Mouse (Mus musculus) left cerebral cortex, postnatal 36 days (tissue): ENCODE results near the gene Klk8. TPM values are rescaled to one million over a fixed set of nuclear protein-coding genes. Genes with fewer than 3 reads are reported as not detected.

ENCODE experiments used
- DNase-seq, 2 experiments: peaks; one replicate each; pipeline ENCODE4 v3.0.0; 2021 to 2022; ENCODE audit warnings: low spot score in 2 of 2, mixed read lengths in 1 of 2
- intact Hi-C: fragments of 180-260 bp; cut with DNase I; formaldehyde crosslinking; loops from one replicate; pipeline ENCODE4 v1.15.1; 2025
- total RNA-seq, 2 experiments: library from RNA; stranded (reverse); gene quantifications; 2 replicates each; pipeline ENCODE4 v1.2.3; 2021

Gene Klk8
- 1 to 10 TPM; 1.3 to 3.6 TPM for total RNA-seq

GRCm38 (mm10) chr7:43797333-43797769 lies at the start of gene Klk8:
Gene Klk8, plus strand, starts transcription at chr7:43797577.
- intact Hi-C loops = no loop called here
- DNase-seq = no peak

GRCm38 (mm10) chr7:43747788-43748187 lies 49.6 kb upstream of the Klk8 start:
- intact Hi-C loops = no loop called here
- DNase-seq = no peak

DNA sequence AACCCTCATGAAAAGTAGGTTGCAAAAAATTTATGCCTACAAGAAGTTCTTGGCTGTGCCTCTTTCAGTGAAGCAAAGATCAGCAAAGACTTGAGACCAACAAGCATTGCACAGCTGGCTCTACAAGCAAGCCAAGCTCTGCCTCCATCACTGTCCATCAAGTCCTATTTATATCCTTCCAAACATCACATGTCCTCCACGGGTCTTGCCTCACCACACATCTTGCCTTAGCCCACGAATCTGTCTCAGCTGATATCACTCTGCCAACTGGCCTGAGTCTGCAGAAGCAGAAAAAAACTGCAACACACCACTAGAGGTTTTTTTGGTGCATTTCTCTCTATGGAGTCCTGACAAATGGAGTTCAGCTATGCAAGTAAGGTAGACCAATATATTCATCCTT lies 44.6 kb upstream of the Klk8 start:
- DNase-seq = no peak
- intact Hi-C loops = no loop called here

DNA sequence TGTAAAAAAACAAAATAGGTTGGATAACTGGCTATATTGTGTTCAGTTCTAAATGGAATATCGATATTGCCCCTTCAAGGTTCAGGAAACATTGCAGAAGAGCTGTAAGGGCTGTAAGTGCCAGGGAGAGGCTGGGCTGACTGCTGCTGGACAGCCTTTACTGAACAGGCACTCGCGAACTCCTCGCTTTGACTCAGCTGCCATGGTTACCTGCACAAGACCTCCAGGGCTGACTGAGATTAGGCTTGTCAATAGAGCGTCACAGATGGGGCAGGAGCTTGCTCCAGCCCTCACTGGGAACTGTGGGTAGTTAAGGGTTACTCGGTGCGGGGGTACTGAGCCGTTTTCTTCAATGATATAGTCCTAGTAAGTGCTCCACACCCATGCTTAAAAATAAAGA lies 30.9 kb upstream of the Klk8 start:
- intact Hi-C loops = no loop called here
- DNase-seq = no peak

DNA sequence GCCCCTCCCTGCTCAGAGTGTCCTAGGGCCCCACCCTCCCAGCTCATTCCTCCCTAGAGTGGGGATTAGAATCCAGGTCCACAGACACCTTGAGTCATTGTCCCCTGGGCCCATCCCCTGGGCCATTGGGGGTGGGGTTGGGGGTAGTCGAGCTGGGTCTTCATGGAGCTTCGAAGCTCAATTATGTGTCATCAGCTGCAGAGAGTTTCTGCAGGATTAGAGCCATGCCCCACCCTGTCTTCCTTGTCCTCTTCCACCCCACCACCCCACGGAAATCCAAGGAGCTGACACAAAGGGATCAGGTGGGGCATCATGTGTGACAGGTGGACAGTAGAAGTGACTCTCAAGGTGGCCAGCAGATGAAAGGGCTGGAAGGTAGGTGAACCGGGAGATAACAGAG lies 28.8 kb upstream of the Klk8 start, which contains the start of gene Klk12:
Gene Klk12 (plus strand): TSS at position 301 of the 400 bp plus-strand sequence.
- DNase-seq = no peak

DNA sequence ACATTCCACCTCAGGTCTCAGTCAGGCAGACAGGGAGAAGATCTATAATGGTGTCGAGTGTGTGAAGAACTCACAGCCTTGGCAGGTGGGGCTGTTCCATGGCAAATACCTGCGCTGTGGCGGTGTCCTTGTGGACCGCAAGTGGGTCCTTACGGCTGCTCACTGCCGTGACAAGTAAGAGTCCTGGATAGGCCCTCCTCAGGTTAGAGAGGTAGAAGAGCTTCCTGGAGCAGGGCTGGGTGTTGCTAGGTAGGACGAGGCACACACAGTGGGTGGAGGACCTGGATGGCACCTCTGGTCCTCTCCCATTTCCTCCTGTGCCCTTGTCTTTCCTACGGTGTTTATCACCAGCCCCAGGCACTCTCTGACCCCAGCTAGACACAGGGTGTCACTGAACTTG lies 27.7 kb upstream of the Klk8 start:
- DNase-seq = no peak
- intact Hi-C loops = no loop called here

More for the DNA sequence above, 28.8 kb upstream of the Klk8 start, which contains the start of gene Klk12:
- intact Hi-C loops = no loop called here

DNA sequence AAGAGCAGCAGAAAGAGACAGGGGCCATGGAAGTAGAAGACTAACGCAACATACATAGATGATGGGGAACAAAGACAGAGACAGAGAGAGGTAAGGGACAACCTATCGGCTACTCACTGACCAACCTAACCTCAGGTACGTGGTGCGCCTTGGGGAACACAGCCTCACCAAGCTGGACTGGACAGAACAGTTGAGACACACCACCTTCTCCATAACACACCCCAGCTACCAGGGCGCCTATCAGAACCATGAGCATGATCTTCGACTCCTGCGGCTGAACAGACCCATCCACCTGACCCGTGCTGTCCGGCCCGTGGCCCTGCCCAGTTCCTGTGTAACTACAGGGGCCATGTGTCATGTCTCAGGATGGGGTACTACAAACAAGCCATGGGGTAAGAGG lies 26.7 kb upstream of the Klk8 start:
- intact Hi-C loops = no loop called here
- no peak for DNase-seq

GRCm38 (mm10) chr7:43771916-43772315 lies 25.5 kb upstream of the Klk8 start:
- intact Hi-C loops = no loop called here
- no peak for DNase-seq

DNA sequence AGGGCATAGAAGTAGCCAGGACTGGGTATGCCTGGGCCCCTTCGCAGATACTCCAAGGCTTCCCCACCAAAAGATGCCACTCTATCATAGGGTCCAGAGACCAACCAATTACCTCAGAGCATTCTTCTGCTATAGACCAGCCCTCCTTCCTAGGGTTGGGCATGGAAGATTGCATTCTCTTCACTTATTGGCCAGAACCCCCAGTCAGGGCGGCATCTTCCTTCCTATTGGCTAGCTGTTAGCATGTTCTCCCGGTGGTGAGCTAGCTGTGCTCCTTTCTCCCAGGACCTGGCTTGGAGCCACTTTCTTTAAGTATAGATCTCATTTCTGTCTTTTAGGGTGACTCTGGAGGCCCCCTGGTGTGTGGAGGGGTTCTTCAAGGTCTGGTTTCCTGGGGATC lies 24.5 kb upstream of the Klk8 start:
- intact Hi-C loops = no loop called here
- DNase-seq = no peak

DNA sequence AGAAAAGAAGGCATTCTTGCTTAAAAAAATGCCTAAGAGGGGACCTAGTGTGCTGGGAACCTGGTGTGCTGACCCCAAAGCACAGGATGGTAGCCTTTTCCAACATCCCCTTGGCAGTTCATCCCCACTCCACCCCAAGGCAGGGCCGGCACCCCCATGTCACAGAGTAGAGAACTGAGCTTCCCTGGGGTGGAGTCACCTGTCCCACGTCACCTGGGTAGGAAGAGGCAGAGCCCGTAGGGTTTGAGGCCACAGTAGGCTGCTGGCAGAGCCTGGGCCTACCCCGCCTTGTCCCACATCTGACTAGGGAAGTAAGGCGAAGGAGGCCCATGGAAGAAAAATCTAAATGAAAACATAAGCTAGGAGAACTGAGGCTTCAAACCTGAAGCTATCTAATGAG lies 23.0 kb upstream of the Klk8 start, which contains the start of gene Klk11:
Gene Klk11 (plus strand): TSS at position 241 of the 400 bp plus-strand sequence.
- intact Hi-C loops = no loop called here
- no peak for DNase-seq

GRCm38 (mm10) chr7:43774802-43775201 lies 22.6 kb upstream of the Klk8 start:
- intact Hi-C loops = no loop called here
- no peak for DNase-seq

DNA sequence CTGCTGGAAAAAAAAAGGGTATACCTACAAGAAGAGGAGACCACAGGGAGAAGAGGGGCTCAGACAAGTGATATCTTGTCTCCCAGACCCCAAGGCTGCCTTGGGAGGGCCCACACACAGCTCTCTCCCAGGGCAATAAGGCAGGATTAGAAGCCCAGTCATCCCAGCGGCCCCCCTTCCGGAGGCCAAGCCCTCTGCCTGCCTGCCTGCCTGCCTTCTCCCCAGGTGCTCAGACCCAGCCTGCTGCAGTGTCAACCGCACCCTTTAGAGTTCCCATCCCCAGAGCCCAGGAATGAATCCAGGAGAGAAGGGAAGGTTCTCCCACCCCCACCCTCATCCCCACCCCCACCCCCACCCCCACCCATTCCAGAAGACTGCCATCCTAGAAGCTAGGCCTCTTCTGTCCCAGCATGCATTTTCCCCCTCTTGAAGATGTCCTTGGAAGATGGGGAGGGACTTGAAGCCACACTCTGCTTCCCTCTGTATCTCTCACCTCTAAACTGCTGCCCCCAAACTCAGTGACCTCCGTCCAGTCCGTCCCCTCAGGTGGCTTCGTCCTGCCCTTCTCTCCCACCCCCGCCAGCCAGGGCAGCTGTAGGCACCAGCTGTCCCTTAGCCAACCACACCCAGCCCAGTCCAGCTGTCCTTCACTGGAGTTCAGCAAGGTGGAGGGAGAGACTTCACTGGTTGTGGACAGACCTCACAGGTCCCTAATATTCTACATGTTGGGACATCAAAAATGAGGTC lies 21.9 kb upstream of the Klk8 start:
- intact Hi-C loops = no loop called here

DNA sequence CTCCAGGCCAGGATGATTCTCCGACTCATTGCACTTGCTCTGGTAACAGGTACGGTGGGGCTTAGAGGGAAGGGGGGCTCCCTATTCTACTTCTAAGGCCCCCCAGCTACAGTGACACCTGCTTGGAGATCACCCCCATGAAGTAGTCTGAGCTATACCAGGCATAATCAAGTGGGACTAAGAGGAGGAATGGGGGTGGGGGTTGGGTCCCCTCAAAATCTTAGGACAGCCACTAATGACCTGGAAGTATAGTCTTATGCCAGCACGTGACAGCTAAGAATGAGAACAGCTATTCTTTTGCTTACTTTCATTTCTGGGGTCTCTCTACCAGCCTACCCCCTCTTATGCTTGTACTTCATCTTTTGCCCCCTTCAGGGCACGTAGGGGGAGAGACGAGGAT lies 20.9 kb upstream of the Klk8 start:
- DNase-seq = no peak
- intact Hi-C loops = no loop called here

More for the DNA sequence above, 21.9 kb upstream of the Klk8 start:
- DNase-seq = no peak

DNA sequence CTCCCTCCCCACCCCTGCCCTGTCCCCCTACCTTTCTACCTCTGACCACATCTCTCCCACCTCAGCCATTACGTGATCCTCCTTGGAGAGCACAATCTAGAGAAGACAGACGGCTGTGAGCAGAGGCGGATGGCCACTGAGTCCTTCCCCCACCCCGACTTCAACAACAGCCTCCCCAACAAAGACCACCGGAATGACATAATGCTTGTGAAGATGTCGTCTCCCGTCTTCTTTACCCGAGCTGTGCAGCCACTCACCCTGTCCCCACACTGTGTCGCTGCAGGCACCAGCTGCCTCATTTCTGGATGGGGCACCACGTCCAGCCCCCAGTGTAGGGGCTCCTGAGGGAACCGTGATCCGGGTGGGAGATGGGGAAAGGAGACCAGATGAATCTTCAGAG lies 20.0 kb upstream of the Klk8 start:
- no peak for DNase-seq
- intact Hi-C loops = no loop called here

GRCm38 (mm10) chr7:43778176-43778970 lies 19.0 kb upstream of the Klk8 start:
- intact Hi-C loops = no loop called here
- DNase-seq = no peak

DNA sequence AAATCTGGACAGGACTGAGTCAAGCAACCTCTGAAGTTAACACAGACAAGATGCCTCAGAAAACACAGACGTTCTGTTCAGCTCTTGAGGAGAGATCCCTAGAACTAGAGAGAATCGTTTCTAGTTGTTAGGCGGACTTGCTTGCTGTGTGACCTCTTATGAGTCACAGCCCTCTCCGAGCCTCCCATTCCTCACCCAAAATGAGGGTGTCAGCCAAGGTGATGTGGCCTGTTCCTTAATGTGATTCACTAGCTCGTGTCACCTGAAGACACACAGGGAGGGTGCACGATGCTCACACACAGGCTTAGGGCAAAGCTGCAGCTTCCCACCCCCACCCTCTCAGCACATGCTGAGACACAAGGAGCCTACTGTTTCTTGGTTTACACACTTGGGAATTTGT lies 17.1 kb upstream of the Klk8 start:
- intact Hi-C loops = loop anchor here (5.0 to 10.0 kb wide), 2 partner anchors 95 to 103 kb away; no protein-coding TSS in a partner anchor
- no peak for DNase-seq

DNA sequence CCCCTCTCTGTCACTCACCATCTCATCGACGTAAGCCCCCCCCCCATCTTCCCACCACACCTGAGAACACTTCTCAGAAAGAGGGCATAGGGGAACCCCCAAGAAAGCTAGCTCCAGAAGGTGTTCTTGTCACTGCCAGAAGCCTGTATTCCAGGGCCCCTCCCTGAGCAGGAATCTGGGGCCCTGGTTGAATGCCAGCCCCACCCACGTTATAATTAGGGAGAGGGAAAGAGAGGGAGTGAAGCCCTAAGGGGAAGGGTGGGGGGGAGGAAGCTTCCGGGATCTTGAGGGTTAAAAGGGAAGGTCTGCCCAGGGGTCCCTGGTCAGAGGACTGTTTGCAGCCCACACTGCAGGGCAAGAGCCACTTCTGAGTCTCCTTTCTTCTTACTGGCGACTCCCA lies 16.6 kb upstream of the Klk8 start, which contains the start of gene Klk10:
Gene Klk10 (plus strand): TSS at position 290 of the 400 bp plus-strand sequence.
- no peak for DNase-seq
- intact Hi-C loops = loop anchor here (5.0 to 10.0 kb wide), 2 partner anchors 94 to 103 kb away; no protein-coding TSS in a partner anchor

DNA sequence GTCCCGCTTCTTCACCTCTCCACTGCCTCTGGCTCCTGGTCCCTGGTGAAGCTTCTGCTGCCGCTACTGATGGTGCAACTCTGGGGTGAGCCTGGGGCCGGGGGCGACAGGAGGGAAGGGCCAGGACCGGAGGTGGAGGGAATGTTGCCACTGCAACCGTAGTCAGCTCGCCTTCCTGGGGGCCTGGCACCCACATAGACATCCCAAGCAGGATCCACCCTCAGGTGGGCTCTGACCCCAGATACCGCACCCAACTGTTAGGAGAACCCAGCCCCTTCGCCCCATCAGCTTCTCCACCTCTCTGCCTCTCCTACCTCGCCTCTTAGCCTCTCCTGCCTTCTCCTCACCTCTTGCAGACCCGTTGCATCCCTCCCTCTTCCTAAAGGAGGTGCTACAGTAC lies 15.8 kb upstream of the Klk8 start:
- intact Hi-C loops = loop anchor here (5.0 to 10.0 kb wide), 2 partner anchors 93 to 104 kb away; no protein-coding TSS in a partner anchor
- no peak for DNase-seq

GRCm38 (mm10) chr7:43782275-43783265 lies 14.8 kb upstream of the Klk8 start:
- intact Hi-C loops = loop anchor here (5.0 to 10.0 kb wide), 2 partner anchors 92 to 105 kb away; no protein-coding TSS in a partner anchor
- DNase-seq = peak; percentile 31 to 45
